Mouse (Mus musculus) lung, adult 18-20 months (tissue): ENCODE results near the gene Plin3.

ENCODE experiments used
- DNase-seq, 2 experiments: peaks; one replicate each; pipeline ENCODE4 v3.0.0; 2022; ENCODE audit warnings: mixed read lengths in 2 of 2

Gene Plin3

DNA sequence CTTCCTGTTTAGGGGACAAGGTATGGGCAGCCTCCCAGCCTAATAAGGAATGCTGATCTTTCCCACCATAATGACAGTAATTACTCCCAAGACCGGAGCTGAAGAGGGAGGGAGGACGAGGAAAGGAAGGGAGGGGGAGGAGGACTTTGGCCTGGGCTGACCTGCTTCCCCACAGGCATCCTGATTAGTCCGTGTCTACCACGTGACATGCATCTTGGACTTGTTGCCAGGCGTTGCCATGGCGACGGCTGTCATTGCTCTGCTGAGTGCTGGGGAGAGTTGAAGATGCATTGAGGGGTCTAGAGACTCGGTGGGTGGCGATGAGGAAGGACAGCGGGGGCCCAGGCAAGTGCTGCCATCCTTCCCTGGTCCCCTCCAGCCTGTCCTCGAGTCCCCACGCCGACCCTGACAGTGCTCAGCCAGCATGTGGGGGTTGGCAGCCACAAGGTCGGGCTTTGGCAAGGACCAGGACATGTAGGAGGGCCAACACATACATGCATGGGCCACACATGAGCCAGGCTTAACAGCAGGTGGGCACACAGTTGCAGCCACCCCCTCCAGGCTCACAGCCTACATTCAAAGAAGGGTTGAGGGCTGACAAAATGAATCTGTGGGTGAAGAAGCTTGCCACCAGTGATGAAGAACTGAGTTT is 58.7 kb downstream of the Plin3 start:
- no peak for DNase-seq

DNA sequence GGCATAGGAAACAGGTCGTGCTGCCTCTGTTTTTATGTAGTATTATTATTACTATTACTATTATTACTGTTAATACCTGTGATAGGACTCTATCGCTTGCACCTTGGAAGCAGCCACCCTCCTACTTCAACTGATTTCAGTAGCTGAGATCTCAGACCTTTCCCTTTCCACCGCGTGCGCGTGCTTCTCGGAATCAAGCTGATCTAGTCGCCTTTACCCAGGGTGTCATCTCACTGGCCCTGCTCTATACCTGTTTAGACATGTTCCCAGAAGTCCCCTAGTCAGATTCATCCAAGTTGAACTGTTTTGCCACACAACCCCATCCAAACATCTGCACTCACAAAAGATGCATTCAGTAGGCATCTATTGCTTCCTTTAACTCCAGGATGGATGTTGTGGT is 59.3 kb downstream of the Plin3 start:
- DNase-seq = no peak

DNA sequence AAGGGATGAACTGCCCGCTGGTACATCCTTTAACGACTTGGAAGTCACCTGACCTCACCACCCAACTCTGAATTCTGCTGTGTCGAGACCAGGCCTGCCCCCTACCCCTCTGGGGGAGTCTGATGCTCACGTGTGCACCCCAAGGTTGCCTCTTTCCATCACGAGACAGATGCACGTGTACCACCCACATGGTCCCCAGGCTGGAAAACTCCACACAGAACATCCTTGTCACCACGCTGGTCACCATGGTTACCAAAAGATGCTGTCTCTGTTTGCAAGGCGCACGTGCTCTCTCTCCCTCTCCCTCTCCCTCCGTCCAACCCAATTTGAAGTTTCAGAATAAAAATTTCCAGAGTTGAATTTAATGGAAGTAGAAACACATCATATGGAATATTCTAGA is 62.7 kb downstream of the Plin3 start:
- DNase-seq = no peak
